ENCODE assay signal across 21 mouse cellular contexts in genomic region chr10:127472722-127473121, GRCm38 (mm10). TPM values are rescaled to one million over a fixed set of nuclear protein-coding genes. Genes with fewer than 3 reads are reported as not detected.
"Had no signal": no experiment of that assay in that cellular context is flagged by ENCODE, and none has a peak within 500 bp of the region (broad histone marks: within the 10 kb centered on the region; RNA-seq: fewer than 3 reads in every experiment).

No protein-coding gene starts in this region.

- H3K4me2 ChIP-seq: limb, embryonic 12.5 days; limb, embryonic 15.5 days; liver, embryonic 11.5 days; lung, embryonic 14.5 days; midbrain, embryonic 12.5 days; midbrain, embryonic 15.5 days; neural tube, embryonic 12.5 days; neural tube, embryonic 15.5 days; stomach, embryonic 15.5 days had no signal

- H3K4me3 ChIP-seq: limb, embryonic 12.5 days; limb, embryonic 15.5 days; midbrain, embryonic 12.5 days; midbrain, embryonic 15.5 days; neural tube, embryonic 12.5 days; neural tube, embryonic 15.5 days; stomach, embryonic 15.5 days had no signal

- DNase-seq: kidney, adult 9 months; kidney, postnatal 14 days; kidney, postnatal 4 days; left cerebral cortex, postnatal 4 days; liver, postnatal 0 days; lung, embryonic 14.5 days; right cerebral cortex, adult 18-20 months; right cerebral cortex, postnatal 14 days; spleen, adult 18-20 months; thymus, postnatal 14 days had no signal

- H3K27me3 ChIP-seq: limb, embryonic 12.5 days; limb, embryonic 15.5 days; midbrain, embryonic 12.5 days; midbrain, embryonic 15.5 days; neural tube, embryonic 12.5 days; neural tube, embryonic 15.5 days; stomach, embryonic 15.5 days had no signal

- H3K27ac ChIP-seq: limb, embryonic 12.5 days; limb, embryonic 15.5 days; liver, embryonic 14.5 days; macrophage; midbrain, embryonic 12.5 days; midbrain, embryonic 15.5 days; neural tube, embryonic 12.5 days; neural tube, embryonic 15.5 days; stomach, embryonic 15.5 days had no signal

- H3K9ac ChIP-seq: limb, embryonic 12.5 days; limb, embryonic 15.5 days; liver, embryonic 14.5 days; liver, postnatal 0 days; lung, embryonic 14.5 days; midbrain, embryonic 12.5 days; midbrain, embryonic 15.5 days; neural tube, embryonic 12.5 days; neural tube, embryonic 15.5 days; stomach, embryonic 15.5 days had no signal

- ATAC-seq: liver, postnatal 0 days; lung, postnatal 0 days; midbrain, embryonic 15.5 days had no signal

- H3K9me3 ChIP-seq: limb, embryonic 12.5 days; limb, embryonic 15.5 days; midbrain, embryonic 12.5 days; midbrain, embryonic 15.5 days; neural tube, embryonic 12.5 days; neural tube, embryonic 15.5 days; stomach, embryonic 15.5 days had no signal

- H3K4me1 ChIP-seq: midbrain, embryonic 12.5 days; midbrain, embryonic 15.5 days; neural tube, embryonic 12.5 days; neural tube, embryonic 15.5 days had no signal

RNA-seq across cellular contexts. Expression of gene Stac3, which starts 28.8 kb away (rescaled TPM):
- polyA plus RNA-seq: lung, embryonic 14.5 days had no signal

RNA-seq across cellular contexts. Expression of gene Ndufa4l2, which starts 42.0 kb away (rescaled TPM):
- polyA plus RNA-seq: macrophage had no signal
